Mouse (Mus musculus): Measurements from ENCODE around the gene Sdr16c6. TPM values are rescaled to one million over a fixed set of nuclear protein-coding genes. Genes with fewer than 3 reads are reported as not detected.

Sdr16c6 gene
- polyA plus RNA-seq (2014; fragmentation: Nextera tagmentation; extraction: Ambion mirVana): not detected in 2 replicates

DNA sequence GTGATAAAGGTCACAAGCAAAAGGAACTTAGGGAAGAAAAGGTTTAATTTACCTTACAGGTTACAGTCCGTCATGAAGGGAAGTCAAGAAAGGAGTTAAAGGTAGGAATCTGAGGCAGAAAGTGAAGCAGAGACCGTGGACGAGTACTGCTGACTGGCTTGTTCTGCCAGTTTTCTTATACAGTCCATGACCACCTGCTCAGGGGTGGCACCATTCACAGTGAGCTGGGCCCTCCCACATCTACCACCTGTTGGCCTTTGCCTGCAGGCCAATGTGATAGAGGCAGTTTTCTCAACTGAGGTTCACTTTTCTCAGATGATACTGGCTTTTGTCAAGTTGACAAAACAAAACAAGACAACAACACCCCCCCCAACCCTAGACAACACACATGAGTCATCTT lies at the start of gene Sdr16c6:
Gene Sdr16c6, minus strand, starts transcription at position 151 of the 400 bp plus-strand sequence.
- WGBS: 90% methylated on average over 3 of the region's 3 CpGs
- no peak within 1 kb of the TSS for H3K27ac ChIP-seq (ENCODE audit: low read depth, low read length)
- H3K9ac ChIP-seq (ENCODE audit: low read depth, low read length): no peak within 1 kb of the TSS
- ATAC-seq (ENCODE audit: low FRiP score) (no peak), DNase-seq (ENCODE audit: low spot score) (no peak)
- H3K4me2 ChIP-seq (replicated peaks; ENCODE audit: low read depth, low read length): no peak within 1 kb of the TSS
- no peak within 1 kb of the TSS for H3K4me3 ChIP-seq (ENCODE audit: low read depth, low read length)
- H3K36me3 ChIP-seq (ENCODE audit: control insufficient read depth, insufficient read depth, low read length): no peaks in the 10 kb centered on the region
- H3K27me3 ChIP-seq (ENCODE audit: control insufficient read depth, insufficient read depth, low read length): no peaks in the 10 kb centered on the region
- H3K9me3 ChIP-seq (ENCODE audit: control insufficient read depth, low read length): no peaks in the 10 kb centered on the region
- no peaks in the 10 kb centered on the region for H3K4me1 ChIP-seq (replicated peaks; ENCODE audit: control insufficient read depth, insufficient read depth, low read length)

- ATAC-seq (ENCODE audit: low FRiP score): no peak
- Histone ChIP-seq H3K4me1 (replicated peaks; ENCODE audit: control insufficient read depth, insufficient read depth, low read length) (no peaks in the 10 kb centered on the region), H3K36me3 (ENCODE audit: control insufficient read depth, insufficient read depth, low read length) (no peaks in the 10 kb centered on the region), H3K4me2 (replicated peaks; ENCODE audit: low read depth, low read length) (no peak overlapping the region), H3K9me3 (ENCODE audit: control insufficient read depth, low read length) (no peaks in the 10 kb centered on the region), H3K9ac (ENCODE audit: low read depth, low read length) (no peak overlapping the region), H3K4me3 (ENCODE audit: low read depth, low read length) (no peak overlapping the region), H3K27me3 (ENCODE audit: control insufficient read depth, insufficient read depth, low read length) (no peaks in the 10 kb centered on the region), H3K27ac (ENCODE audit: low read depth, low read length) (no peak overlapping the region)
- DNase-seq (ENCODE audit: low spot score): no peak
Measured at GRCm38 (mm10) chr4:4080180-4080579, 2.9 kb upstream of the Sdr16c6 start.

- no peak for ATAC-seq (ENCODE audit: low FRiP score)
- Histone ChIP-seq H3K27me3 (ENCODE audit: control insufficient read depth, insufficient read depth, low read length) (no peaks in the 10 kb centered on the region), H3K4me1 (replicated peaks; ENCODE audit: control insufficient read depth, insufficient read depth, low read length) (no peaks in the 10 kb centered on the region), H3K9me3 (ENCODE audit: control insufficient read depth, low read length) (no peaks in the 10 kb centered on the region), H3K27ac (ENCODE audit: low read depth, low read length) (no peak overlapping the region), H3K4me3 (ENCODE audit: low read depth, low read length) (no peak overlapping the region), H3K36me3 (ENCODE audit: control insufficient read depth, insufficient read depth, low read length) (no peaks in the 10 kb centered on the region), H3K9ac (ENCODE audit: low read depth, low read length) (no peak overlapping the region), H3K4me2 (replicated peaks; ENCODE audit: low read depth, low read length) (no peak overlapping the region)
- no peak for DNase-seq (ENCODE audit: low spot score)
- 91% methylated on average over 3 of the region's 3 CpGs for WGBS
Measured at GRCm38 (mm10) chr4:4079132-4079531, 1.8 kb upstream of the Sdr16c6 start.

GRCm38 (mm10) chr4:4076001-4076400 lies 1.3 kb downstream of the Sdr16c6 start:
- ATAC-seq (ENCODE audit: low FRiP score): no peak
- H3K36me3 ChIP-seq (ENCODE audit: control insufficient read depth, insufficient read depth, low read length): no peaks in the 10 kb centered on the region
- H3K27me3 ChIP-seq (ENCODE audit: control insufficient read depth, insufficient read depth, low read length): no peaks in the 10 kb centered on the region
- H3K4me2 ChIP-seq (replicated peaks; ENCODE audit: low read depth, low read length): no peak overlapping the region
- no peaks in the 10 kb centered on the region for H3K9me3 ChIP-seq (ENCODE audit: control insufficient read depth, low read length)
- no peak overlapping the region for H3K9ac ChIP-seq (ENCODE audit: low read depth, low read length)
- no peaks in the 10 kb centered on the region for H3K4me1 ChIP-seq (replicated peaks; ENCODE audit: control insufficient read depth, insufficient read depth, low read length)
- H3K4me3 ChIP-seq (ENCODE audit: low read depth, low read length): no peak overlapping the region
- H3K27ac ChIP-seq (ENCODE audit: low read depth, low read length): no peak overlapping the region
- DNase-seq (ENCODE audit: low spot score): no peak
- WGBS: 99% methylated on average over 2 of the region's 2 CpGs

Other genes starting within 250 kb of the Sdr16c6 start
- 677 and 681 TPM in 2 replicates for gene Gm11808, start 103.9 kb downstream of the Sdr16c6 start, polyA plus RNA-seq (2014; fragmentation: Nextera tagmentation; extraction: Ambion mirVana)

Measured in hindbrain, embryonic 11.5 days (tissue).